Mouse (Mus musculus): ENCODE measurements around the gene Atg10.
"Not testable (repeated sequence)": the region's sequence is repeated elsewhere in the genome, so short reads cannot be mapped to it uniquely, and the experiment has no call there.

The Atg10 gene

GRCm38 (mm10) chr13:90933256-90933655, 290.5 kb downstream of the Atg10 start:
- DNase-seq (ENCODE audit: low read depth, low spot score): no peak
- H3K27me3 ChIP-seq (ENCODE audit: control insufficient read depth, insufficient read depth, low read length, poor library complexity, severe bottlenecking): no peaks in the 10 kb centered on the region
- no peaks in the 10 kb centered on the region for H3K36me3 ChIP-seq (ENCODE audit: control insufficient read depth, insufficient read depth, low read length, poor library complexity, severe bottlenecking)

GRCm38 (mm10) chr13:90929847-90930246, 293.9 kb downstream of the Atg10 start:
- Histone ChIP-seq H3K27me3 (ENCODE audit: control insufficient read depth, insufficient read depth, low read length, poor library complexity, severe bottlenecking) (no peaks in the 10 kb centered on the region), H3K36me3 (ENCODE audit: control insufficient read depth, insufficient read depth, low read length, poor library complexity, severe bottlenecking) (peaks cover 2% of the 10 kb centered on the region; the same call in 1 of the 2 replicates)
- DNase-seq (ENCODE audit: low read depth, low spot score): peak; percentile 84

GRCm38 (mm10) chr13:90928266-90928665, 295.5 kb downstream of the Atg10 start:
- DNase-seq (ENCODE audit: low read depth, low spot score); H3K36me3 ChIP-seq (ENCODE audit: control insufficient read depth, insufficient read depth, low read length, poor library complexity, severe bottlenecking); H3K27me3 ChIP-seq (ENCODE audit: control insufficient read depth, insufficient read depth, low read length, poor library complexity, severe bottlenecking): not testable (repeated sequence)

- peaks cover 3% of the 10 kb centered on the region; the same call in 1 of the 2 replicates for H3K36me3 ChIP-seq (ENCODE audit: control insufficient read depth, insufficient read depth, low read length, poor library complexity, severe bottlenecking)
- H3K27me3 ChIP-seq (ENCODE audit: control insufficient read depth, insufficient read depth, low read length, poor library complexity, severe bottlenecking): no peaks in the 10 kb centered on the region
- DNase-seq (ENCODE audit: low read depth, low spot score): no peak
Measured at GRCm38 (mm10) chr13:90926938-90927633, 296.7 kb downstream of the Atg10 start.

- DNase-seq (ENCODE audit: low read depth, low spot score): no peak
- peaks cover 3% of the 10 kb centered on the region; the same call in 1 of the 2 replicates for H3K36me3 ChIP-seq (ENCODE audit: control insufficient read depth, insufficient read depth, low read length, poor library complexity, severe bottlenecking)
- no peaks in the 10 kb centered on the region for H3K27me3 ChIP-seq (ENCODE audit: control insufficient read depth, insufficient read depth, low read length, poor library complexity, severe bottlenecking)
Measured at GRCm38 (mm10) chr13:90926125-90926765, 297.5 kb downstream of the Atg10 start.

GRCm38 (mm10) chr13:90925191-90925590, 298.6 kb downstream of the Atg10 start:
- Histone ChIP-seq H3K27me3 (ENCODE audit: control insufficient read depth, insufficient read depth, low read length, poor library complexity, severe bottlenecking) (no peaks in the 10 kb centered on the region), H3K36me3 (ENCODE audit: control insufficient read depth, insufficient read depth, low read length, poor library complexity, severe bottlenecking) (peaks cover 3% of the 10 kb centered on the region; the same call in 1 of the 2 replicates)
- no peak for DNase-seq (ENCODE audit: low read depth, low spot score)

- DNase-seq (ENCODE audit: low read depth, low spot score): no peak
Measured at GRCm38 (mm10) chr13:90924072-90924471, 299.7 kb downstream of the Atg10 start.

GRCm38 (mm10) chr13:90923617-90924016, 300.2 kb downstream of the Atg10 start:
- not testable (repeated sequence) for H3K36me3 ChIP-seq (ENCODE audit: control insufficient read depth, insufficient read depth, low read length, poor library complexity, severe bottlenecking); H3K27me3 ChIP-seq (ENCODE audit: control insufficient read depth, insufficient read depth, low read length, poor library complexity, severe bottlenecking)
- DNase-seq (ENCODE audit: low read depth, low spot score): peak; percentile 13

More at GRCm38 (mm10) chr13:90924072-90924471, 299.7 kb downstream of the Atg10 start:
- Histone ChIP-seq H3K27me3 (ENCODE audit: control insufficient read depth, insufficient read depth, low read length, poor library complexity, severe bottlenecking) (no peaks in the 10 kb centered on the region), H3K36me3 (ENCODE audit: control insufficient read depth, insufficient read depth, low read length, poor library complexity, severe bottlenecking) (peaks cover 3% of the 10 kb centered on the region; the same call in 1 of the 2 replicates)

GRCm38 (mm10) chr13:90922751-90923612, 300.8 kb downstream of the Atg10 start, which contains the start of gene Rps23:
Gene Rps23, plus strand, starts transcription at chr13:90922958.
- Histone ChIP-seq H3K36me3 (ENCODE audit: control insufficient read depth, insufficient read depth, low read length, poor library complexity, severe bottlenecking) (peaks cover 3% of the 10 kb centered on the region; the same call in 1 of the 2 replicates), H3K27me3 (ENCODE audit: control insufficient read depth, insufficient read depth, low read length, poor library complexity, severe bottlenecking) (no peaks in the 10 kb centered on the region)
- peak; percentile 96 for DNase-seq (ENCODE audit: low read depth, low spot score)

- no peak for DNase-seq (ENCODE audit: low read depth, low spot score)
- Histone ChIP-seq H3K27me3 (ENCODE audit: control insufficient read depth, insufficient read depth, low read length, poor library complexity, severe bottlenecking) (no peaks in the 10 kb centered on the region), H3K36me3 (ENCODE audit: control insufficient read depth, insufficient read depth, low read length, poor library complexity, severe bottlenecking) (no peaks in the 10 kb centered on the region)
Measured at GRCm38 (mm10) chr13:90914721-90915120, 309.0 kb downstream of the Atg10 start.

- DNase-seq (ENCODE audit: low read depth, low spot score): no peak
- no peaks in the 10 kb centered on the region for H3K27me3 ChIP-seq (ENCODE audit: control insufficient read depth, insufficient read depth, low read length, poor library complexity, severe bottlenecking)
- no peaks in the 10 kb centered on the region for H3K36me3 ChIP-seq (ENCODE audit: control insufficient read depth, insufficient read depth, low read length, poor library complexity, severe bottlenecking)
Measured at GRCm38 (mm10) chr13:90913675-90914192, 310.0 kb downstream of the Atg10 start.

GRCm38 (mm10) chr13:90912760-90913674, 310.8 kb downstream of the Atg10 start:
- Histone ChIP-seq H3K27me3 (ENCODE audit: control insufficient read depth, insufficient read depth, low read length, poor library complexity, severe bottlenecking) (no peaks in the 10 kb centered on the region), H3K36me3 (ENCODE audit: control insufficient read depth, insufficient read depth, low read length, poor library complexity, severe bottlenecking) (no peaks in the 10 kb centered on the region)
- no peak for DNase-seq (ENCODE audit: low read depth, low spot score)

- Histone ChIP-seq H3K27me3 (ENCODE audit: control insufficient read depth, insufficient read depth, low read length, poor library complexity, severe bottlenecking) (no peaks in the 10 kb centered on the region), H3K36me3 (ENCODE audit: control insufficient read depth, insufficient read depth, low read length, poor library complexity, severe bottlenecking) (no peaks in the 10 kb centered on the region)
- DNase-seq (ENCODE audit: low read depth, low spot score): no peak
Measured at GRCm38 (mm10) chr13:90907376-90907775, 316.4 kb downstream of the Atg10 start.

- no peaks in the 10 kb centered on the region for H3K27me3 ChIP-seq (ENCODE audit: control insufficient read depth, insufficient read depth, low read length, poor library complexity, severe bottlenecking)
- no peak for DNase-seq (ENCODE audit: low read depth, low spot score)
- no peaks in the 10 kb centered on the region for H3K36me3 ChIP-seq (ENCODE audit: control insufficient read depth, insufficient read depth, low read length, poor library complexity, severe bottlenecking)
Measured at GRCm38 (mm10) chr13:90905176-90905575, 318.6 kb downstream of the Atg10 start, which contains the start of gene Atp6ap1l. Gene Atp6ap1l, minus strand, starts transcription at chr13:90905355.

Measured in splenic B cell, adult 2 months (primary cell).